Mouse (Mus musculus) lung, adult 10 weeks (tissue): Measurements from ENCODE around the gene Asb12. TPM values are rescaled to one million over a fixed set of nuclear protein-coding genes. Genes with fewer than 3 reads are reported as not detected.

Source experiments
- polyA plus RNA-seq: library from polyadenylated mRNA; stranded (reverse); fragments of 350-450 nt; fragmentation: Illumina TruSeq; extraction: RNeasy Lipid Tissue Mini Kit (QIAGEN cat#74804); gene quantifications from one replicate; pipeline ENCODE4 v1.2.3, GENCODE M21; 2014; ENCODE audit warnings: low read depth, low replicate concordance; ENCODE audit not compliant: insufficient read depth

Asb12 gene
- 0.44 TPM for polyA plus RNA-seq

DNA sequence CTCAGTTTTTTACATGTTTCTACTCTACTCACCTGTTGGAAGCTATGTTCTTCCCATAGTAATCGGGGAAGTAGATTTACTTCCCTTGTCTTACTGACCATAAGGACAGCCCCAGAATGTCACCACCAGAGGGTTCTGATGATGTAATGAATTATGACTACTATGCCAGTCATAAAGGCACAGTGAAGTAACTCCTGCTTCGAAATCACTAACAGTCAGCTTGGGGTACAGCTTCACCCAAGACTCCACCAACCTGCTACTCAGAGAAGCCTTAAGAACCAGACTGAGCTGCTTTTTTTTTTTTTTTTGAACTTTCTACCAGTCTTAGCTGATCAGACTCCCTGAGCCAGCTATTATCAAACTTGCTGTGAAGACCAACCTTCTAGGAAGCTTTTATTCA, at the start of gene Asb12, which contains the start of gene Pfn5:
Asb12 (minus strand) TSS at position 101 of the 400 bp plus-strand sequence.
Pfn5 (plus strand) TSS at position 218 of the 400 bp plus-strand sequence.

GRCm38 (mm10) chrX:95444776-95445111, 113.0 kb downstream of the Asb12 start, which contains the start of gene Amer1:
Amer1 (minus strand) TSS chrX:95444872.

Other genes with a start within 250 kb of the Asb12 start
- 1.6 TPM for gene Amer1, start 113.1 kb downstream of the Asb12 start, polyA plus RNA-seq
- not detected for gene Pfn5, start 117 bp upstream of the Asb12 start, polyA plus RNA-seq
- 4.6 TPM for gene Zc4h2, start 100.5 kb upstream of the Asb12 start, polyA plus RNA-seq
- 0.28 TPM for gene Zc3h12b, start 153.7 kb upstream of the Asb12 start, polyA plus RNA-seq